Mouse (Mus musculus) neural tube, embryonic 14.5 days (tissue): Measurements from ENCODE around the gene Rbfox2. TPM values are rescaled to one million over a fixed set of nuclear protein-coding genes. Genes with fewer than 3 reads are reported as not detected.
"Not testable (repeated sequence)": the region's sequence is repeated elsewhere in the genome, so short reads cannot be mapped to it uniquely, and the experiment has no call there.

Source experiments
- ATAC-seq: fragments of 200-750 bp; cut with Nextera tagmentation; 2 replicates; pipeline ENCODE4 v1.8.0; 2017; ENCODE audit warnings: low read depth, mild to moderate bottlenecking, moderate TSS enrichment, moderate library complexity
- H3K27ac ChIP-seq: fragments of 300-500 bp; sonication (generic); 2 replicates; pipeline ENCODE4 v1.5.1; 2014; ENCODE audit warnings: low read depth, mild to moderate bottlenecking, control low read depth, low read length, moderate library complexity, mixed read lengths
- H3K27me3 ChIP-seq: fragments of 300-500 bp; sonication (generic); 2 replicates; pipeline ENCODE4 v1.6.1; 2014; ENCODE audit warnings: low read length; ENCODE audit not compliant: control insufficient read depth, insufficient read depth
- H3K36me3 ChIP-seq: fragments of 300-500 bp; sonication (generic); 2 replicates; pipeline ENCODE4 v1.6.1; 2014; ENCODE audit warnings: low read length, mixed read lengths; ENCODE audit not compliant: control insufficient read depth, insufficient read depth
- H3K4me1 ChIP-seq: fragments of 300-500 bp; sonication (generic); 2 replicates; pipeline ENCODE4 v1.6.1; 2014; ENCODE audit warnings: low read length; ENCODE audit not compliant: control insufficient read depth, insufficient read depth
- H3K4me2 ChIP-seq: fragments of 300-500 bp; sonication (generic); 2 replicates; pipeline ENCODE4 v1.6.1; 2014; ENCODE audit warnings: mild to moderate bottlenecking, low read depth, low read length, control low read depth
- H3K4me3 ChIP-seq: fragments of 300-500 bp; sonication (generic); 2 replicates; pipeline ENCODE4 v1.5.1; 2014; ENCODE audit warnings: low read depth, low read length, control low read depth, mixed read lengths
- H3K9ac ChIP-seq: fragments of 300-500 bp; sonication (generic); replicated peaks from 2 replicates; pipeline ENCODE4 v1.6.1; 2014; ENCODE audit warnings: low read depth, mild to moderate bottlenecking, control low read depth, low read length, mixed read lengths
- H3K9me3 ChIP-seq: fragments of 300-500 bp; sonication (generic); 2 replicates; pipeline ENCODE4 v1.6.1; 2016; ENCODE audit warnings: low read length; ENCODE audit not compliant: control insufficient read depth
- WGBS: fragments of 180-500 bp; shearing (Covaris S2); extraction: QIAGEN DNeasy Blood & Tissue Kit; methylation state at CpG from one replicate; pipeline ENCODE4 v1.1.7; 2014; 5-methylcytosine and 5-hydroxymethylcytosine counted together
- polyA plus RNA-seq: library from polyadenylated mRNA; unstranded; fragments of >200 nt; fragmentation: Nextera tagmentation; extraction: Ambion mirVana; gene quantifications from 2 replicates; pipeline ENCODE4 v1.2.1, GENCODE M21; 2014

Rbfox2 gene
- polyA plus RNA-seq, 1 experiment from 2014 or later, result 208 TPM

GRCm38 (mm10) chr15:77336968-77337341 lies 30.2 kb upstream of the Rbfox2 start:
- ATAC-seq, result peak; percentile 42; the same call in 1 of the 2 replicates
- WGBS, result 55% methylated on average over 9 of the region's 9 CpGs
- no peak overlapping the region for H3K27ac ChIP-seq
- no peaks in the 10 kb centered on the region for H3K27me3 ChIP-seq
- peak overlapping the region; percentile 25; the same call in 1 of the 2 replicates for H3K4me3 ChIP-seq
- peak overlapping the region; percentile 47 for H3K4me2 ChIP-seq
- no peak overlapping the region for H3K9ac ChIP-seq
- H3K9me3 ChIP-seq, result no peaks in the 10 kb centered on the region
- H3K4me1 ChIP-seq, result no peaks in the 10 kb centered on the region
- no peaks in the 10 kb centered on the region for H3K36me3 ChIP-seq

GRCm38 (mm10) chr15:77336287-77336967 lies 29.6 kb upstream of the Rbfox2 start:
- H3K27ac ChIP-seq, result peak overlapping the region; percentile 46
- peak; percentile 71 for ATAC-seq
- H3K9ac ChIP-seq, result peak overlapping the region; percentile 37; the same call in 1 of the 2 replicates
- 2% methylated on average over 32 of the region's 32 CpGs for WGBS
- H3K4me2 ChIP-seq, result peak overlapping the region; percentile 47
- no peaks in the 10 kb centered on the region for H3K4me1 ChIP-seq
- peak overlapping the region; percentile 25 for H3K4me3 ChIP-seq
- H3K27me3 ChIP-seq, result no peaks in the 10 kb centered on the region
- H3K9me3 ChIP-seq, result no peaks in the 10 kb centered on the region
- H3K36me3 ChIP-seq, result no peaks in the 10 kb centered on the region

- not testable (repeated sequence) for H3K36me3 ChIP-seq, H3K4me2 ChIP-seq, H3K9ac ChIP-seq, H3K9me3 ChIP-seq, H3K4me3 ChIP-seq, ATAC-seq, H3K27me3 ChIP-seq, H3K4me1 ChIP-seq, H3K27ac ChIP-seq
- 89% methylated on average over 3 of the region's 3 CpGs for WGBS
Observed at GRCm38 (mm10) chr15:77335185-77335584, 28.4 kb upstream of the Rbfox2 start.

- Histone ChIP-seq H3K36me3 (no peaks in the 10 kb centered on the region), H3K4me1 (no peaks in the 10 kb centered on the region), H3K4me3 (no peak overlapping the region), H3K27ac (no peak overlapping the region), H3K9me3 (no peaks in the 10 kb centered on the region), H3K9ac (no peak overlapping the region), H3K27me3 (no peaks in the 10 kb centered on the region), H3K4me2 (no peak overlapping the region)
- 71% methylated on average over 7 of the region's 7 CpGs for WGBS
- ATAC-seq, result no peak
Observed at GRCm38 (mm10) chr15:77332272-77332991, 25.6 kb upstream of the Rbfox2 start.

- H3K4me1 ChIP-seq, result no peaks in the 10 kb centered on the region
- H3K9ac ChIP-seq, result no peak overlapping the region
- 73% methylated on average over 4 of the region's 4 CpGs for WGBS
- H3K27me3 ChIP-seq, result no peaks in the 10 kb centered on the region
- H3K9me3 ChIP-seq, result no peaks in the 10 kb centered on the region
- H3K4me2 ChIP-seq, result no peak overlapping the region
- no peak for ATAC-seq
- H3K36me3 ChIP-seq, result no peaks in the 10 kb centered on the region
- H3K27ac ChIP-seq, result no peak overlapping the region
- no peak overlapping the region for H3K4me3 ChIP-seq
Observed at GRCm38 (mm10) chr15:77331444-77331843, 24.6 kb upstream of the Rbfox2 start.

GRCm38 (mm10) chr15:77329681-77330180 lies 22.9 kb upstream of the Rbfox2 start:
- ATAC-seq, result no peak
- Histone ChIP-seq H3K27ac (no peak overlapping the region), H3K9ac (no peak overlapping the region), H3K4me2 (no peak overlapping the region), H3K9me3 (no peaks in the 10 kb centered on the region), H3K36me3 (no peaks in the 10 kb centered on the region), H3K4me1 (no peaks in the 10 kb centered on the region), H3K27me3 (no peaks in the 10 kb centered on the region), H3K4me3 (no peak overlapping the region)
- 80% methylated on average over 12 of the region's 12 CpGs for WGBS

- Histone ChIP-seq H3K4me2 (no peak overlapping the region), H3K27ac (no peak overlapping the region), H3K9me3 (no peaks in the 10 kb centered on the region), H3K4me3 (no peak overlapping the region), H3K9ac (no peak overlapping the region), H3K36me3 (no peaks in the 10 kb centered on the region), H3K27me3 (no peaks in the 10 kb centered on the region), H3K4me1 (no peaks in the 10 kb centered on the region)
- no peak for ATAC-seq
- 93% methylated on average over 4 of the region's 4 CpGs for WGBS
Observed at GRCm38 (mm10) chr15:77326361-77326760, 19.6 kb upstream of the Rbfox2 start.

GRCm38 (mm10) chr15:77324426-77324825 lies 17.6 kb upstream of the Rbfox2 start:
- no peaks in the 10 kb centered on the region for H3K27me3 ChIP-seq
- no peaks in the 10 kb centered on the region for H3K9me3 ChIP-seq
- no peak overlapping the region for H3K9ac ChIP-seq
- H3K36me3 ChIP-seq, result no peaks in the 10 kb centered on the region
- no peak overlapping the region for H3K4me2 ChIP-seq
- H3K4me3 ChIP-seq, result no peak overlapping the region
- H3K4me1 ChIP-seq, result no peaks in the 10 kb centered on the region
- H3K27ac ChIP-seq, result no peak overlapping the region
- no peak for ATAC-seq
- WGBS, result 87% methylated on average over 11 of the region's 11 CpGs

GRCm38 (mm10) chr15:77323226-77323625 lies 16.4 kb upstream of the Rbfox2 start:
- H3K4me3 ChIP-seq, result no peak overlapping the region
- no peaks in the 10 kb centered on the region for H3K27me3 ChIP-seq
- 87% methylated on average over 10 of the region's 10 CpGs for WGBS
- H3K9ac ChIP-seq, result no peak overlapping the region
- H3K27ac ChIP-seq, result no peak overlapping the region
- no peaks in the 10 kb centered on the region for H3K36me3 ChIP-seq
- H3K4me1 ChIP-seq, result no peaks in the 10 kb centered on the region
- ATAC-seq, result no peak
- H3K9me3 ChIP-seq, result no peaks in the 10 kb centered on the region
- no peak overlapping the region for H3K4me2 ChIP-seq
